Mouse (Mus musculus): ENCODE data around the gene Mlst8. TPM values are rescaled to one million over a fixed set of nuclear protein-coding genes. Genes with fewer than 3 reads are reported as not detected.

Mlst8 gene
- polyA plus RNA-seq, 1 experiment from 2014 or later = 33.9 TPM

DNA sequence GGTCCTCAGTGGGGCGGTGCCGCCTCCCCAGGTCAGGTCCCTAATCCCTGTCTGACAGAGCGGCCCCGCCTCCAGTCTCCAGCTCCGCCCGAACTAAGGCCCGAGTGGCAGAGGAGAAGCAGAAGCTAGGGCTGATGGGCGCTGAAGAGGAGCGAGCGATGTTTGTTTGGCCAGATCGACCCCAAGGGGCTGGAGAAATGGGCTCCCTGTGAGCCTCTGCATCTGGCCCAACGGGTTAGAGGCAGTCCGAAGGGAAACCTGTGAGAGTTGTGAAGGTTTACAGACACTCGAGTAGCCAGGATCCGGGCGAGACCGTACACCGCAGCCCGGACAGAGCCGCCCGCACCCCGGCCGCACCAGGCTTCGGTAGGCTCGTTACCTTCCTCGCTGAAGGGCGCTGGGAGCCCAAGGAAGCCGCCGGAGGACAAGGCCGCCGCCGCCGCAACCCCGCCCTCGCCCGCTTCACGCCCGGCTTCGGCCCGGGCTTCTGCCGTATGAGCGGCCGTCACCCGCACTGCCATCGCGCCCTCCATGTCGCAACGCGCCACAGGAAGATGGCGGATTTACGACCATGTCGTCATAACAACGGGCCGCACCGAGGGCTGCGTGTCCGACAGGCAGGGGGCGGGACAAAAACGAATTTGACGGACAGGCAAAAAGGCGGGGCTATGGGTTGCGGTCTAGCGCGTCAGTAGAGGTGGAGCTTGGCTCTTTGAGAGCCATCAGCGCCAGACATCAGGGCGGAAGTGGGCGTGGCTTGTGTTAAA, 23.9 kb downstream of the Mlst8 start:
- no peaks in the 10 kb centered on the region for H3K27me3 ChIP-seq
- H3K27ac ChIP-seq = peak overlapping the region; percentile 92
- H3K4me1 ChIP-seq = peaks cover 23% of the 10 kb centered on the region
- peak overlapping the region; percentile 94 for H3K9ac ChIP-seq
- peak overlapping the region; percentile 85 for H3K4me2 ChIP-seq
- no peaks in the 10 kb centered on the region for H3K9me3 ChIP-seq (replicated peaks)
- under 1% methylated on average over 67 of the region's 67 CpGs for WGBS
- peak overlapping the region; percentile 82 for H3K4me3 ChIP-seq
- H3K36me3 ChIP-seq (ENCODE audit: poor library complexity, severe bottlenecking) = peaks cover 18% of the 10 kb centered on the region
- ATAC-seq = peak; percentile 96

DNA sequence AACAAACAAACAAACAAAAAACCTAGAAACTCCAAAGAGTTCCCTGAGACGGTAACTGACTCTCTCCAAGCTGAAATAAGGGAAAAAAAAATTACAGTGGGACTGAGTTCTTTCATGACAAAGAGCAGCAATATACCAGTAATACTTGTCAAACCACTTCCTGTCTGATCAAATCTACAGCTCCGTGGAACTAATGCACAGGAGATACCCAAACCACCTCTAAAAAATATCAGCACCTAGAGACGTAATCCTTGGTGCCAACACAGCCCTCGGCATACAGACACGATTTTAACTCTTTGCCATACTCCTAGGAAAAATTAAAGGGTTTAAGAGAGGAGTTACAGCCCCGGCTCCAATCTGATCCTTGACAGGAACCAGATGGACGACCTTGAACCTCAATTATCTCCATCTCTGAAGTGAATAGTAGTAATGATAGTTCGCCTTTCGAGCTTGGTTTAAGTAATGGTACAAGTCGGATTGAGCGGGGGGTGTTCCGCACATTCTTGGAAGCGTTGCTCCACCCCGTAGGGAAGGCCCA, 24.6 kb downstream of the Mlst8 start:
- Histone ChIP-seq H3K27me3 (no peaks in the 10 kb centered on the region), H3K36me3 (ENCODE audit: poor library complexity, severe bottlenecking) (peaks cover 25% of the 10 kb centered on the region), H3K9me3 (replicated peaks) (no peaks in the 10 kb centered on the region), H3K9ac (peak overlapping the region; percentile 94), H3K4me3 (peak overlapping the region; percentile 82), H3K4me1 (peaks cover 23% of the 10 kb centered on the region), H3K4me2 (peak overlapping the region; percentile 85), H3K27ac (peak overlapping the region; percentile 92)
- no peak for ATAC-seq
- WGBS = 12% methylated on average over 14 of the region's 14 CpGs

- Histone ChIP-seq H3K4me1 (peaks cover 23% of the 10 kb centered on the region), H3K27ac (no peak overlapping the region), H3K27me3 (no peaks in the 10 kb centered on the region), H3K9me3 (replicated peaks) (no peaks in the 10 kb centered on the region), H3K4me3 (peak overlapping the region; percentile 82; the same call in 1 of the 2 replicates), H3K36me3 (ENCODE audit: poor library complexity, severe bottlenecking) (peaks cover 34% of the 10 kb centered on the region), H3K4me2 (peak overlapping the region; percentile 85; the same call in 1 of the 2 replicates), H3K9ac (no peak overlapping the region; the same call in 1 of the 2 replicates)
- no peak for ATAC-seq
- 77% methylated on average over 2 of the region's 2 CpGs for WGBS
Observed at GRCm38 (mm10) chr17:24453372-24453771, 25.5 kb downstream of the Mlst8 start.

DNA sequence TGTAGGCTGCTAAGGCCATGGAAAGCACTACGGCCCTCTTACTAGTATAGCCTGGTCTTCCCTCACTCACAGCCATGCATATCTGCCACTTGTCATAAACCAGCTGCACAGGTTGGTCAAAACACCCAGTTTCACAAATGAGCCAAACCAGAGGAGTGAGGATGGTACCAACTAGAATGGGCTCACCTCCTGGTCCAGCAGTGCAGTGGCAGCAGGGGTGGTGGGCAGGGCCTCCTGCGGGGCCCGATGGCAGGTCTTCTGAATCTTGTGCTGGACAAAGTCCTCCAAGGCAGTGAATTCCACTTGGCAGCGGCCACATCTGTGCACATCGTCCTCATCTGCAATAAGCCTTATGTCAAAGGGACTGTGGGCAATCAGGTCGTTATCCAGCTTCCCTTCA, 27.7 kb downstream of the Mlst8 start:
- Histone ChIP-seq H3K9me3 (replicated peaks) (no peaks in the 10 kb centered on the region), H3K27me3 (no peaks in the 10 kb centered on the region), H3K4me2 (no peak overlapping the region), H3K36me3 (ENCODE audit: poor library complexity, severe bottlenecking) (peaks cover 55% of the 10 kb centered on the region), H3K9ac (no peak overlapping the region), H3K27ac (no peak overlapping the region), H3K4me3 (no peak overlapping the region), H3K4me1 (peaks cover 23% of the 10 kb centered on the region)
- 97% methylated on average over 6 of the region's 6 CpGs for WGBS
- no peak for ATAC-seq

GRCm38 (mm10) chr17:24449507-24449906, 29.4 kb downstream of the Mlst8 start:
- Histone ChIP-seq H3K36me3 (ENCODE audit: poor library complexity, severe bottlenecking) (peaks cover 72% of the 10 kb centered on the region), H3K27ac (no peak overlapping the region), H3K4me1 (peaks cover 22% of the 10 kb centered on the region), H3K4me2 (no peak overlapping the region), H3K4me3 (no peak overlapping the region), H3K27me3 (no peaks in the 10 kb centered on the region), H3K9ac (no peak overlapping the region), H3K9me3 (replicated peaks) (no peaks in the 10 kb centered on the region)
- WGBS = 96% methylated on average over 6 of the region's 6 CpGs
- no peak for ATAC-seq

DNA sequence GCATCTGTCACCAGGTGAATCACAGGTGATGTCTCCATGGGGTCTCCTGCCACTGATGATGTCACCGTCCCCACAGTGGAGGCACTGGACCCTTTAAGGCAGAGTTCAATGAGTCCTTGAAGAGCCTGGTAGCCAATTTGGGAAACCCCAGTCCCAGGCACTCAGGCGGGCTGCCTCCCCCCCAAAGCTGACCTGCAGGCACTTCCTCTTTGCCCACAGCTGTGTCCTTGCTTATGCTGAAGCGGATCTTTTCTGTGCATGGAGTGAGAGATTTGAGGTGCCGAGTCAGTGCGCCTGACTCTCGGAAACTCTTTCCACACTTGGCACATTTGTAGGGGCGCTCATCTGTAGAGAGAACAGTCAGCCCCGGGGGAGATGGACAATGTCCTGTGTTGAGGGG, 32.3 kb downstream of the Mlst8 start:
- 97% methylated on average over 8 of the region's 8 CpGs for WGBS
- ATAC-seq = no peak

DNA sequence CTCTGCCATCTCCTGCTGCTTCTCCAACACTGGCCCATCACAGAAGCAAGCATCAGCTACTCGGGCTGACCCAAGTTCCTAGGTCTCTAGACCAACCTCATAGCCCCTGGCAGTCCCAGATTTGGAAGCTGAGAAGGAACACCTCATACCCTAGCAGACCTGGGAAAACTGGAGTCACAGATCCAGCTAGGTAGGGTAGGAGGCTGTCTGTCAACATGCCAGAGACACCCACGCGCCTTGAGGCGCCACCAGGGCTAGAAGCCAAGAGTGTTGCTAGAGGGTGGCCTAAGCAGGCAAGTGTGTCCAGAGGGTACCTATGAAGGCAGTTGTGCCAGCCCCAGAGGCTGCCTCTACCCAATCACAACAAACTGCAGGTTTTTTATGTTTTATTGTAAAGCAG, 35.5 kb downstream of the Mlst8 start:
- Histone ChIP-seq H3K27me3 (no peaks in the 10 kb centered on the region), H3K36me3 (ENCODE audit: poor library complexity, severe bottlenecking) (peaks cover 99% of the 10 kb centered on the region), H3K4me1 (no peaks in the 10 kb centered on the region), H3K9ac (no peak overlapping the region), H3K4me3 (no peak overlapping the region), H3K27ac (no peak overlapping the region), H3K4me2 (no peak overlapping the region), H3K9me3 (replicated peaks) (no peaks in the 10 kb centered on the region)
- 94% methylated on average over 4 of the region's 4 CpGs for WGBS
- no peak for ATAC-seq

More for the DNA sequence above, 32.3 kb downstream of the Mlst8 start:
- Histone ChIP-seq H3K27me3 (no peaks in the 10 kb centered on the region), H3K27ac (no peak overlapping the region), H3K9me3 (replicated peaks) (no peaks in the 10 kb centered on the region), H3K4me3 (no peak overlapping the region), H3K36me3 (ENCODE audit: poor library complexity, severe bottlenecking) (peaks cover 99% of the 10 kb centered on the region), H3K4me2 (no peak overlapping the region), H3K4me1 (no peaks in the 10 kb centered on the region), H3K9ac (no peak overlapping the region)

DNA sequence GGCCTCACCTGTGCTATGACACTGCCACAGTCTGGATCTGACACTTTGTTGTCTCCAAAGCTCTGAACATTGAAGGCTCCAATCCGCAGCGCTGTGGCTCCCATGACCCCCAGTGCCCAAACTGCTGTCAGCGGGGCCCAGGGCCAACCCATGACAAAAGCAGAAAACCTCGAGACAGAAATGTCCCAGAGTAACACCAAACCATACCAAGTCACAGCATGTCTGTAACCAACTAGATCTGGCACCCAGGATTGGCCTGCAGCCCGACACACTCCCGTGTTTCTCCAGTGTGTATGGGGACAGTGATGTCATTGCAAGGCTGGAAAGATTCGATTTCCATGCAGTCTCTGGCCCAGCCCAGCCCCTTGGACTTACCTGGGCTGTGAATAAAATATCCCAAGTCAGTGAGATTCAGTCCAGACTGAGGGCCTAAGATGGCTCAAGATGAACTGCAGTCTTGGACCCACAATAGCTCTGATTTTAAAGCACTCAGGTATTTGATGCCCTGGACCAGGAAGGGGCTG, 36.2 kb downstream of the Mlst8 start, which contains the start of gene Dnase1l2:
Gene Dnase1l2, minus strand, starts transcription at position 474 of the 524 bp plus-strand sequence.
- Histone ChIP-seq H3K4me3 (no peak within 1 kb of the TSS), H3K4me1 (no peaks in the 10 kb centered on the region), H3K9me3 (replicated peaks) (no peaks in the 10 kb centered on the region), H3K4me2 (no peak within 1 kb of the TSS), H3K27me3 (no peaks in the 10 kb centered on the region), H3K27ac (no peak within 1 kb of the TSS), H3K36me3 (ENCODE audit: poor library complexity, severe bottlenecking) (peaks cover 99% of the 10 kb centered on the region), H3K9ac (no peak within 1 kb of the TSS)
- no peak for ATAC-seq
- whole genome bisulfite sequencing = 84% methylated on average over 7 of the region's 7 CpGs

GRCm38 (mm10) chr17:24442107-24442506, 36.8 kb downstream of the Mlst8 start:
- Histone ChIP-seq H3K4me1 (no peaks in the 10 kb centered on the region), H3K9me3 (replicated peaks) (no peaks in the 10 kb centered on the region), H3K27me3 (no peaks in the 10 kb centered on the region), H3K27ac (no peak overlapping the region), H3K4me2 (no peak overlapping the region), H3K36me3 (ENCODE audit: poor library complexity, severe bottlenecking) (peaks cover 99% of the 10 kb centered on the region), H3K4me3 (no peak overlapping the region), H3K9ac (no peak overlapping the region)
- ATAC-seq = no peak
- WGBS = 90% methylated on average over 14 of the region's 14 CpGs

DNA sequence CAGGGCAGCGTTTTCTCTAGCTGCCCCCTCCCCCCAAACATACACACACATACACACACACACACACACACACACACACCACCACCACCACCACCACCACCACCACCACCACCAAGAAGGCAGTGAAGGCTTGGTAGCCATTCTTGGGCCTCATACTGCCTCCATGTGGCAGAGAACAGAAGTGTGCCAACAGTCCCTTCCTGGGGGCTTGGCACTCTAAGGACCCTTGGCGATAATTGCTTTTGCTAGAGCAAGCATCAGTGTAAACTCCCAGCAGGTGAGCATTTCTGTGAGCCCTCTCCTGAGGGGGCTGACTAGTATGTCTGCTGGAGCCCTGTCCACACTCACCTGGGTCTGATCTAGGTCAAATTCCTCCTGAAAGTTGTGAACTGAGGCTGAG, 37.7 kb downstream of the Mlst8 start:
- Histone ChIP-seq H3K9ac (no peak overlapping the region), H3K27me3 (no peaks in the 10 kb centered on the region), H3K36me3 (ENCODE audit: poor library complexity, severe bottlenecking) (peaks cover 93% of the 10 kb centered on the region), H3K4me1 (no peaks in the 10 kb centered on the region), H3K4me3 (no peak overlapping the region), H3K4me2 (no peak overlapping the region), H3K9me3 (replicated peaks) (no peaks in the 10 kb centered on the region), H3K27ac (no peak overlapping the region)
- 54% methylated on average over 2 of the region's 2 CpGs for WGBS
- ATAC-seq = no peak

DNA sequence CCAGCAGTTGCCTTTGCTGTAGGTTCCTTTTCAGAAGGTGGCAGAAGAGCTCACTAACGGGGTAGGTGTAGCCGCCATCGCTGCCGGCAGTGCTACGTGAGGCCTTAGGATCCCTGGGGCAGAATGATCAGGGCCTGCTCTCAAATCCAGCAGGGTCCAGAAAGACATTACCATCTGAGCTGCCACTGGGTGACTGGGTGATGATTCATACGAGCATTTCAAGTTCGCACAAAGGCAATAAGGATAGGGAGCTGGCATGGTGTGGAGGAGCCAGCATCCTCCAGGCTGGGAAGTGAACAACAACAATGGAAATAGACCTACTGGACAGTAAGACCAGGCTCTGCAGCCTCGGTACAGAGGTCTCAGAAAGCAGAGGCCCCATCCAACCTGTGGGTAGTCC, 38.5 kb downstream of the Mlst8 start:
- no peak overlapping the region for H3K4me3 ChIP-seq
- H3K9ac ChIP-seq = no peak overlapping the region
- H3K4me2 ChIP-seq = no peak overlapping the region
- H3K27me3 ChIP-seq = no peaks in the 10 kb centered on the region
- H3K27ac ChIP-seq = no peak overlapping the region
- no peaks in the 10 kb centered on the region for H3K4me1 ChIP-seq
- no peak for ATAC-seq
- WGBS = 89% methylated on average over 8 of the region's 8 CpGs
- H3K36me3 ChIP-seq (ENCODE audit: poor library complexity, severe bottlenecking) = peaks cover 91% of the 10 kb centered on the region
- H3K9me3 ChIP-seq (replicated peaks) = no peaks in the 10 kb centered on the region

- Histone ChIP-seq H3K4me1 (no peaks in the 10 kb centered on the region), H3K27me3 (no peaks in the 10 kb centered on the region), H3K27ac (no peak overlapping the region), H3K9me3 (replicated peaks) (no peaks in the 10 kb centered on the region), H3K9ac (no peak overlapping the region), H3K4me3 (no peak overlapping the region), H3K36me3 (ENCODE audit: poor library complexity, severe bottlenecking) (peaks cover 73% of the 10 kb centered on the region), H3K4me2 (no peak overlapping the region)
- peak; percentile 59 for ATAC-seq
- 78% methylated on average over 5 of the region's 5 CpGs for WGBS
Observed at GRCm38 (mm10) chr17:24437016-24437415, 41.9 kb downstream of the Mlst8 start.
